Mouse (Mus musculus): ENCODE measurements at regions not wholly inside any gene's neighbourhood (a gene's known extent, or its start where the extent isn't known, plus 50 kb on each side); places are given as distances from the start of the nearest gene placed in this dataset.

DNA sequence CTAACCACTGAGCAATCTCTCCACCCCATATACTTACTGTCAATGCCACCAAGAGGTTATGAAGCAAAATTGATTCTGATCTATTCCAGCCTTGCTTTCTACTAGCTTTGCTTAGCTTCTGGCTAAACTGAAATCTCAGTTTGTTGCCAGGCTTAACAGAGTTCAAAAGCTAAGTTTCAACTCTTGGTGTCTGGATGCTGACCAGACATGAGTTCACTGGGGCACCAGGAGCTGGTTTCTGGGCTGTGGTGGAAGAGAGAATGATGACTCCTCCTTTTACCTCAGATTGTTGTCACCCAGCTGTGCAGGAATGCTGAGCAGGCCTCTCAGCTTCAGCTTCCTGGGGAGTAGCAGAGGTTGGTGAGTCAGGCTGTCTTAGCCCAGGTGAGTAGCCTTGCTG lies 464.1 kb upstream of the Nrp1 start:
- no peak for DNase-seq (ENCODE audit: low spot score in 2 of 2)

DNA sequence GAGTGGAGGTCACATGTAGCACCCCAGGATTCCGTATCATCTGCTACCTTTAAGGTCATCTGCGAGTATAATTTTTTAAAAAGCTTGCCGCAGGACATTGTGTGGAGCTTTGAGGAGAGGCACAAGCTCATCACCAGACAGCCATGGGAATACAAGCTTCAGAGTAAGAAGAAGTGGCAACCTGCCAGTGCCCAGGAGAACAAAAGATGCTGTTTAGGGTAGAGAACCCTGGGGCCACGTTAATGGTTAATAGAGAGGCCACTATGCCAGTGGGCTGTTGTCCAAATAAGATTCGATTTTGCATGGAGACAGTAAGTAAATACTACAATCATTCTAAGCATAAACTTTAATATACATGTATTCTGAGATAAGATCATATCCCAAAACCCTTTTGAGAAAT lies 450.0 kb upstream of the Nrp1 start:
- DNase-seq (ENCODE audit: low spot score in 2 of 2): no peak

GRCm38 (mm10) chr8:127909580-127909979 lies 448.8 kb upstream of the Nrp1 start:
- no peak for DNase-seq (ENCODE audit: low spot score in 2 of 2)

DNA sequence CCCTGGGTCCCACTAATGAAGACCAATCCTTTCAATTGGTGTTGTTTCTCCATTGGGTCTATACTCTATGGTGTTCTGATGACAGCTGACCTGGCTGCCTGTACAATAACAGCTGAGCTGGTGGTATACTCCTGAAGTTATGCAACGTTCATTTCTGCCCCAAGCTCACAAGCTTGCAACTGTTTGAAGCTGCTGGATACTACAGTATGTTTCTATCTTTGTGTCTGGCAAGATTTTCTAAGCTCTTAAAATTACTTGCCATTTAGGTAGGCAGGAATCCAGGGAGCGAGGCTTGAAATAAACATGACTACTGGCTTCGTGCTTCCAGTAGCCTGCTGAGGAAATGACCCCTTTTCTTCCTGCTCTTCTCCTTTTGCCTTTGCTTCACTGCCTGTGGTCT lies 444.3 kb upstream of the Nrp1 start:
- DNase-seq (ENCODE audit: low spot score in 2 of 2): peak; percentile 13 to 39

DNA sequence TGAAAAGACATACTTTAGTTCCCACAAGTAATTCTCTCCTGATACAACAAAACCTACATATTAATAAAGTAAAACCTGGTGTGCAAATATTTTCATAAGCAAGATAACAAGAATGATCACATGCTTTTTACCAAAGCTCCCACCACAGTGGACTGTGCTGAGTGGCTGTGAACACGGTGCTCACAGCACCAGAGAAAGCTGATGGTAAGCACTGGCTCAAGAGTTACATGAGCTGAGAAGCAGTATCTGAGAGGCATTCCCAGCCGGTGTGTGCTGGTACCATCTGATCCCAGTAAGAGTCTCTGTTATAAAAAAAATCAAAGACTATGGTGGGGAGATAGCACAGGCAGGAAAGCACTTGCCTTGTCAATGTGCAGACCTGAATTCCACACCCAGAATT lies 443.5 kb upstream of the Nrp1 start:
- no peak for DNase-seq (ENCODE audit: low spot score in 2 of 2)

DNA sequence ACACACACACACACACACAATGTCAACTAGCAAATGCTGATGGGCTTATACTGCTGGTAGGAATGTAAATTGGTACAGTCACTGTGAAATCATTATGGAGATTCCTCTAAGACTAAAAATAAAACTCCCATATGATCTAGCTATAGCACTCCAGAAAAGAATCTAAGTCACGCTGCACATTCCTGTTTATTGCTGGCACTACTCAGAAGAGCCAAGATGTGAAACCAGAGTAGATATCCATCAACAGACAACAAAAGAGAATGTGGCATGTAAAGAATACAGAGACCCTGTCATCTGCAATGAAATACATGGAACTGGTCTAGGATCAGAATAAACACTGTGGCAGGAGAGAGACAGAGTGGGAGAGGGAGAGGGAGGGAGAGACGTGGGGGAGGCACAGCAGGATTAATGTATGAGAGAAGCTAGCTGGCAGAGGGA lies 442.8 kb upstream of the Nrp1 start:
- DNase-seq (ENCODE audit: low spot score in 2 of 2): peak; percentile 6 to 9

DNA sequence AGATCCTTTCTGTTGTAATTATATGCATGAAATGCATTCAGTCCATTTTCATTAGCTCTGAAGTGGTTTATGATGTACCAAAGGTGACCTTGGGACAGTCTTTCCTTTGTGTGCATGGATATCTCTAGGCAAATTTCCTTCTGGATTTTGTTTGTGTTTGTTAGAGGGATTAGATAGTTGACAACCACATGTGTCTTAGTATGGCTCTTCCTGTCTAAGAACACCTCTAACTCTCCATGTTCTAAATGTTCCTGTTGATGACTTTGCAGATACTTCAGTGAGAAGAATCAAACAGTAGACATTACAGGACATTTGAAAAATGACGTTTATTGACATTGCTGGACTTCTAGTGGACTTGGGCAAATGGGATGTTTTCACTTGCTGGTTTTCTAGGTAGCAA lies 436.5 kb upstream of the Nrp1 start:
- DNase-seq (ENCODE audit: low spot score in 2 of 2): no peak

DNA sequence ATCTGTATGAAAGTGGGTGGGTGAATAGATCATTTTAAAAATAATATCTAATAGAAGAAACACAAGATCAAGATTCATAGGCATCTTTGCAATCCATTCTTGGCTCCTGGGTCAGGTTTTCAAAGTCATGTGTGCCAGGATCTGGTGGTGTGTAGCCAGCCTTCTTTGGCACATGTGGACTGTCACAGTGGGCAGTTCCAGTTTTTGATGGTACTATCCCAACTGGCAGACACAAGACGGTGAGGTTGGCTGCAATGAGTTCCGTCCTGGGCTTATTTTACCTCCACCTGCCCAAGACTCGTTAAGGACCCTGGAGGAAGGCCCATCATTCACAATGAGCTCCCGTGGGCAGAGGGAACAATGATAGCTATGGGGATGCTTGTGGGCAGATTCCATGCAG lies 435.1 kb upstream of the Nrp1 start:
- no peak for DNase-seq (ENCODE audit: low spot score in 2 of 2)

DNA sequence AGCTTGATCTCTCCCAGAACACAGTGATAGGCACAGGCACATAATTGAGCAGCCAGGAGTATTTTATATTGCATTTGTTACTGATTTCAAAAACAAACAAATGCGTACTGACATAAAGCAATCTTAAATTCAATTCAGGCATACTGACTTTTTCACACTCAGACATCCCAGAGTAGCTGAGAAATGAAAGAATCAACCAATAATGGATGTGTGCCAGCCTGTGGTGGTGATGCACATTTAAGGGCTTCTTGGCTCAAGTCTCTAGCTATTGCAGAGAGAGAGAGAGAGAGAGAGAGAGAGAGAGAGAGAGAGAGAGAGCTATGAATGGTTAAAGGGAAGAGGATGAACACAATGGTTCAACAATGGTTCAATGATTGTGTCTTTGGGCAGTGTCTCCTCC lies 426.1 kb upstream of the Nrp1 start:
- DNase-seq (ENCODE audit: low spot score in 2 of 2): no peak

DNA sequence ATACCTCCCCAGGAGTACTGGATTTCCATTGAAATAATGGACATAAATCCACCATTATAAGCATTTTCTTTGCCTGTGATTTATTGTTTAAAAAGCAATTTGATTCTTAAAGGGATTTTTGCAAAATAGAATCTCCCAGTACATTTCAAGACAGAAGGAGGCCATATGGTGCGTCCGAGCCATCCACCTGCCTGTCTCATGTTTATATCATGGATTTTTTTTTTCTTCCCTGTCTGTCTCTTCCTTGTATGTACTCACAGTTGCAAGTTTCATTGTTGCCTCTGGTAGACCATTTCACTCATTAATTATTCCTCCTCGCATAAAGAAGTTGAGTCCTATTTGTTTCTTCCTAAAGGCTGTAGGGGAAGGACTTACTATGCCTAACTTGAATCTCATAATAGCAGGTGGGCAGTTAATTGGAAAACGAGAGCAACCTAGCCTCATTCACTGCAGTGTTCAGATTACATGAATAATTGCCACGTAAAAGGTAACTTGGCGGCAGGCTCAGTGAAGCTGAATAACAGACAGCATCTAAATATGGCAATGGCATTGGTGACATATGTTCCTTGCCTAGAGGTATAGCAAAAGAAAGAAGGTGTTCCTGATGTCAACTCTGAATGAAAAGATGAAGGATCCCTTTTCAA lies 421.5 kb upstream of the Nrp1 start:
- DNase-seq (ENCODE audit: low spot score in 2 of 2): peak in 1 of 2 experiments; percentile 16

- DNase-seq (ENCODE audit: low spot score in 2 of 2): peak in 1 of 2 experiments; percentile 23
Observed at GRCm38 (mm10) chr8:127939284-127939985, 419.0 kb upstream of the Nrp1 start.

GRCm38 (mm10) chr8:127939986-127940359 lies 418.4 kb upstream of the Nrp1 start:
- DNase-seq (ENCODE audit: low spot score in 2 of 2): no peak

GRCm38 (mm10) chr8:127942319-127942718 lies 416.1 kb upstream of the Nrp1 start:
- DNase-seq (ENCODE audit: low spot score in 2 of 2): no peak

GRCm38 (mm10) chr8:127944955-127945498 lies 413.4 kb upstream of the Nrp1 start:
- DNase-seq (ENCODE audit: low spot score in 2 of 2): no peak

GRCm38 (mm10) chr8:127957571-127957970 lies 400.8 kb upstream of the Nrp1 start:
- no peak for DNase-seq (ENCODE audit: low spot score in 2 of 2)

DNA sequence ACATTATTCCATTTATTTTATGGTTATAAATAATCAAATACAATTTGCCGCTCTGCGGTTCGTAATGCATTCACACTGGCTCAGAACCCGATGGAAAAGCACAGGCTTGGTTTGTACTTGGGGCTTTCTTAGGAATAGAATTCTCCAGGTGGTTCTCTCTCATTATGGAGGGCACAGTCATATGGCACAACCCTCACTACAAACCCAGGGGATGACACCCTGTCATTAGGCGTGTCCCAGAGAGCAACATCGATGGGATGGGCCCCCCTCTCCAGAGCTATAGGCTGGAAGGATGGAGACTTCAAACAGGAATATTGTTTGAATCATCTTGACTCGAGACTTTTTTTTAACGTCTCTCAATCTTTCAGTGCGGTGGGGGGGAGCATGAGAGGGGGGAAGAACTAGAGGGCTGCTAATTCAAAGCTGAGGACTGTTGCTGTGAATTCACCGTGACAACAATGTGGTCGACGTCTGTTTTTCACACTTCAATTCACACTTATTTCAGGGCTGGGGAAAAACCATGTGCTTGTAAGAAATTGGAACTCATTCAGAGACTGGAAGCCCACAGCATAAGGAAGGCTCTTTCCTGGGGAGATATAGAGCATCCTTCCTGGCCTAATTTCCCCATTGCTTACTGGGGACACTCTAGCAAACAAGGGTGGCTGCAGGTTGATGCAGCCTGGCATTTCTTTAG lies 399.9 kb upstream of the Nrp1 start:
- DNase-seq (ENCODE audit: low spot score in 2 of 2): no peak

GRCm38 (mm10) chr8:127962862-127963261 lies 395.5 kb upstream of the Nrp1 start:
- DNase-seq (ENCODE audit: low spot score in 2 of 2): no peak

- no peak for DNase-seq (ENCODE audit: low spot score in 2 of 2)
Observed at GRCm38 (mm10) chr8:127963625-127964024, 394.8 kb upstream of the Nrp1 start.

DNA sequence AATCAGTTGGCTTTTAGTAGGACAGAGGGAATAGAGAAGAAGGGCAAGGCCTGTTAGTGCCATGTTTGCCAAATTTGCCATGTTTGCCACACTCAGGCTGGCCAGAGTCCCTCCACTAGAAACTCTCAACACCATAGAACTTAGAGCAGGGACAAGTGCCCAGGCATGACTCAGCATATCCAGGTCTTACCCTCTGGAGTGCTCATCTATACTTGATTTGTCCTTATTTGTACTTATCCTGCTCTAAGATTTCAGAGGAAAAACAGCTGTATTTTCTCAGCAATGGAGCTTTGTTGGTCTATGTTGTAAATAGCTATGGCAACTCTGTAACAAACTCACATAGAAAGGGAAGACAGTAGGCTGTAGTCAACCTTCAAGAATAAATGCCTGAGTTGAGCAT lies 393.6 kb upstream of the Nrp1 start:
- DNase-seq (ENCODE audit: low spot score in 2 of 2): no peak

- no peak for DNase-seq (ENCODE audit: low spot score in 2 of 2)
Observed at GRCm38 (mm10) chr8:127965341-127965740, 393.1 kb upstream of the Nrp1 start.

DNA sequence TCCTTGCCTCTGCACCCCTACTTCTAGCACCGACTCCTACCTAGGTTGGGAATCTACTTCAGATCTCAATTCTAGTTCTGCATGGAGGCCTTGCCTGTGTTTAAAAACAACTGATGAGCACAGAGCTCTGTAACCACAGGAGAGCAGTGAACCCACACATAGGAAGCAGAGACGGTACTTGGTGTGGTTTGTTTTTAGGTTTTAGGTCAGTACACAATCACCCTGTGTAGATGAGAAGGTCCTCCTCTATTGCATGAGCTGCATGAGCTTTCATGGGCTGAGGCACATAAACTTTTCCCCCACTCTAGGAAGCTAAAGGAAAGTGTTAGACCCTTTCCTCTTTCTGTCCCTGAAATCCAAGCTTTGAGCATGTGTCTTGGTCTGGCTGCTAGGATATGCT lies 390.4 kb upstream of the Nrp1 start:
- DNase-seq (ENCODE audit: low spot score in 2 of 2): no peak

DNA sequence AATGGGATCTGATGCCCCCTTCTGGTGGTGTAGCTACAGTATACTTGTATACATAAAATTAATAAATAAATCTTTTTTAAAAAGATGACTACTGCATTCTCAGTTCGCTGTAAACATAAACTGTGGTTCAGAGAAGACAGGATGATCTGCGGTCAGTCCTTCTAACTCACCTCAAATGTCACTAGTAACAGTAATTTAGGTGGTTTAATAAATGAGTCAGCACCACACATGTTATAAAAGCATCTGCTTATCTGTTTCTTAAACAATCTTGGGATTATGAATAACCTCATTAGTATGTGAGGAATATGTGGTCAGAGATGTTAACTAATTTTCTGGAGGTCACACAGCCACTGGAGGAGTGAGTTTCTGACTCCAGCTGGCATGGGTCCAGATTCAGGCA lies 385.2 kb upstream of the Nrp1 start:
- DNase-seq (ENCODE audit: low spot score in 2 of 2): no peak

- no peak for DNase-seq (ENCODE audit: low spot score in 2 of 2)
Observed at GRCm38 (mm10) chr8:127977746-127978145, 380.7 kb upstream of the Nrp1 start.
